Mouse (Mus musculus): Measurements from ENCODE around the gene Eras. TPM values are rescaled to one million over a fixed set of nuclear protein-coding genes. Genes with fewer than 3 reads are reported as not detected.

The Eras gene
- not detected for total RNA-seq (2023)

DNA sequence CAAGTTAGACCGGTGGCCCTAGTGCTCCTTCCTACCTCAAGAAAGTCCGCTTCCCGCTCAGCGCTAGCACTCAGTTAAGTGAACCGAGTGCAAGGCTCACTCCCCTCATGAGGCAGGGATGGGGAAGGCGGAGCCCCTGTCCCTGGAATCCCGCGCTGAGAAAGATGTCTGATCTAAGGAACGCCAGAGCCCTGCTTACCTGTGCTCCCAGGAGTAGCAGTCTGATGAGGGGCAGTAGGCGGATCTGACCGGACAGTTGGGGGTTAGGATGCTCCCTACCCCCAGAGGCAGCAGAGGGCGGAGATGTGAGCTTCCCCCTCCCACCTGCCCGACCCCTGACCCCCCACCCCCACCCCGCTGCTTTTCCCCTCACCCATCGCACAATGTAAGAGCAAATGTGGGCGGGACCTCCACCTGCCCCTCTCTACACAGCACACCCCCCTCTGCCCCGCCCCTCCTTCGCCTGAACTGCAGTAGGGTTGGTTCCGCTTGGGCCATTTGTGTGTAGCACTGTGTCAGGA is at the start of gene Eras:
TSS of gene Eras (minus strand) at position 338 of the 521 bp plus-strand sequence.

DNA sequence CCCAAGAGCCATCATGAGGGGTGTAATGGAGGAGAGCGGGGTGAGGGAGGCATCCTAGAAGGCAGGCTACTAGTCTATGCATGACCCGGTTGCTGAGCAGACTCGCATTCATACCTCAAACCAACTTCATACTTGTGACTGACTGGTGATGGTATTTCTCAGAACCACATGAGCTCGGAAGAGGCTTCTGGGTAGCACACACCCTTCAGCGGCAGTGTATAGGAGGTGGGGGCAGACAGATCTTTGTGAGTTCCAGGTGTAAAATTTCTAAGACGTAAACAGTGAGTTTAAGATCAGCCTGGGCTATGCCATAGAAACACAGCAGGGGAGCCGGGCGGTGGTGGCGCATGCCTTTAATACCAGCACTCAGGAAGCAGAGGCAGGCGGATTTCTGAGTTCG is 49.5 kb upstream of the Eras start, which contains the start of gene Gata1:
TSS of gene Gata1 (minus strand) at position 180 of the 400 bp plus-strand sequence.

DNA sequence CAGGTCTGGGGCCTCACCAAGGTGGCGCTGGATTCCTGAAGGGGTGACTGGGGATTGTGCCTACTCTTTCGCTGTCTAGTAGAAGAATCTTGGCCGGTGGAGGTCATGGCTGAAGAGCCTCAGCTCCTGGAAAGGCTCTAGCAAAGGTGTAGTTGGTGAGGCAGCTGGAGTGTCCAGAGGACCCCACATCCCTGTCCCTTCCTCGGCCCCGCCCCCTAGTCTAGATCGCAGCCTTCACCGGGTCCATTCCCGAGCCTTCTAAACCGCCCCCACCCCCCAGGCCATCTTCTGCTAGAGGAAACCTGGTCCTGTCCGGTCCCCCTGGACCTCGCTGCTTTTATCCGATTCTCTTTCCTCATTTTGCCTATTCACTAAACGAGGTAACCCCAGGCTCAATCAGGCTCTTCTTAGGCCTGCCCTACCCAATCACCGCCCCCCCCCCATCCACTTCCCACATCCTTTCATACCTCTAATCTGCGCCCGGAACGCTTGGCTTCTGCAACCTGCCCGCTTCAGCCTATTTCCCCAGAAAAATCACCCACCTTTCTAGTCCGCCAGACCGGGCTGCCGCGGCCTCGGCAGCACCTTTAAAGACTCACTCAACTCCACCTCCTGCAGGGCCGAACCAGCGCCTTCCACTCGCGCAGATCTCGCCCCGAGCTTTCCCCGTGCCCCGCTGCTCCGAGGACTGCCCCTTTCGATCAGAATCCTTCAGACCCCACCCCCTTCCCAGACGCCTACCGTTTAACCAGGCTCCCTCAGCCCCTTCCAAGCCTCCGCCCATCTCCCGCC is 18.9 kb upstream of the Eras start, which contains the start of gene Hdac6:
TSS of gene Hdac6 (minus strand) at position 782 of the 792 bp plus-strand sequence.

DNA sequence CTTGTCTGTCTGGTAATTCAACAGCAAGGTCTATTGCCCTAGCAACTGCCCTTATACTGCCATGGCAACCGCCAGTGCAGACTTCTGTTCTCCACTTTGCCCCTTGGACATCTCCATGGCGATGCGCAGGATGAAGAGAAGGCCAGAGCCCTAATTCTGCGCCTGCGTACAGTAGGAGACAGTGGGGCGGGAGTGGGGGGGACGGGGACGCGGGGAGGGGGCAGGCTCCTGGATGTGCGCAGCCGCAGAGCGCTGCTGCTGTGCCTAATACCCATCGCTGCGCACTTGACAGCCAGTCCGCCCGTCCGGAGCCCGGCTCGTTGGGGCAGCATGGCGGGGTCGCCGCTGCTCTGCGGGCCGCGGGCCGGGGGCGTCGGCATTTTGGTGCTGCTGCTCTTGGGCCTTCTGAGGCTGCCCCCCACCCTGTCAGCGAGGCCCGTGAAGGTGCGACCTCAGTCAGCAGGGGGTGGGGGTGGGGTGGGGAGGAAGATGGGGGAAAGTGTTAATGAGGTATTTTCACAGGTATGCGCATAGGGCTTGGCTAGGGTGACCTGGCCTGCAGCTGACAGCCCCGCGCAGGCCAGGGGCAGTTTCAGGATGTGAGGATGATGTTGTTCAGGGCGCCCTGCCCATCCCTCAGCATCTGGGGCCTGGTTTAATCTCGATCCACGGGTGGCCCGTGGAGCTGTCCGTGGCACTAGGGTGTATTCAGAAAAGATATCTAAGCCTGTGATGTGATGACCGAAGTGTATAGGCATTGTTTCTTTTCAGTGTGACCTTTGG is 8.6 kb downstream of the Eras start, which contains the start of gene Pcsk1n:
TSS of gene Pcsk1n (plus strand) at position 222 of the 783 bp plus-strand sequence.

DNA sequence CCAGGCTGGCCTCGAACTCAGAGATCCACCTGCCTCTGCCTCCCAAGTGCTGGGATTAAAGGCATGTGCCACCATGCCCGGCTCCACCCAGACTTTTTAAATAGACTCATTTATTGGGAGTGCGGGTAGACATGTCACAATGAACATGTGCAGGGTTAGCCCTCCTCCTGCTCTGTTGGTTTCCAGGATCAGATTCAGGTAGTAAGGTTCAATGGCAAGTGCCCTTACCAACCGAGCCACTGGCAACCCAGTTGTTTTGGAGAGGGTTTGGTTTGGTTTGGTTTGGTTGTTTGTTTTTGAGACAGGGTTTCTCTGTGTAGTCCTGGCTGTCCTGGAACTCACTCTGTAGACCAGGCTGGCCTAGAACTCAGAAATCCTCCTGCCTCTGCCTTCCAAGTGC is 19.2 kb downstream of the Eras start, which contains the start of gene Gm10490:
TSS of gene Gm10490 (plus strand) at position 301 of the 400 bp plus-strand sequence.

DNA sequence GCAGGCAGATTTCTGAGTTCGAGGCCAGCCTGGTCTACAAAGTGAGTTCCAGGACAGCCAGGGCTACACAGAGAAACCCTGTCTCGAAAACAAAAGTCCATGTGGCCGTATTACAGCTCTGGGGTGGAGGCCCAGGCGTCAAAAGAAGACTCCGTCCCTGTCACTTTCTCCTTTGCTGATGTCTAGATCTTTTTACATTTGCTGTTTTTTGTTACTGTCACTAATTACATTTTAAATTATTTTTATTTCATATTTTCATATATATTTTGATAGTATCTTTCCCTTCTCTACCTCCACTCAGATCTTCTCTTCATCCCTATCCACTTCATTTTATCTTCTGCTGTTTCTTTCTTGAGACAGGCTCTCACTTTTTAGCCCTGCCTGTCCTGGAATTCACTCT is 20.7 kb downstream of the Eras start, which contains the start of gene Gm10491:
TSS of gene Gm10491 (minus strand) at position 101 of the 400 bp plus-strand sequence.

DNA sequence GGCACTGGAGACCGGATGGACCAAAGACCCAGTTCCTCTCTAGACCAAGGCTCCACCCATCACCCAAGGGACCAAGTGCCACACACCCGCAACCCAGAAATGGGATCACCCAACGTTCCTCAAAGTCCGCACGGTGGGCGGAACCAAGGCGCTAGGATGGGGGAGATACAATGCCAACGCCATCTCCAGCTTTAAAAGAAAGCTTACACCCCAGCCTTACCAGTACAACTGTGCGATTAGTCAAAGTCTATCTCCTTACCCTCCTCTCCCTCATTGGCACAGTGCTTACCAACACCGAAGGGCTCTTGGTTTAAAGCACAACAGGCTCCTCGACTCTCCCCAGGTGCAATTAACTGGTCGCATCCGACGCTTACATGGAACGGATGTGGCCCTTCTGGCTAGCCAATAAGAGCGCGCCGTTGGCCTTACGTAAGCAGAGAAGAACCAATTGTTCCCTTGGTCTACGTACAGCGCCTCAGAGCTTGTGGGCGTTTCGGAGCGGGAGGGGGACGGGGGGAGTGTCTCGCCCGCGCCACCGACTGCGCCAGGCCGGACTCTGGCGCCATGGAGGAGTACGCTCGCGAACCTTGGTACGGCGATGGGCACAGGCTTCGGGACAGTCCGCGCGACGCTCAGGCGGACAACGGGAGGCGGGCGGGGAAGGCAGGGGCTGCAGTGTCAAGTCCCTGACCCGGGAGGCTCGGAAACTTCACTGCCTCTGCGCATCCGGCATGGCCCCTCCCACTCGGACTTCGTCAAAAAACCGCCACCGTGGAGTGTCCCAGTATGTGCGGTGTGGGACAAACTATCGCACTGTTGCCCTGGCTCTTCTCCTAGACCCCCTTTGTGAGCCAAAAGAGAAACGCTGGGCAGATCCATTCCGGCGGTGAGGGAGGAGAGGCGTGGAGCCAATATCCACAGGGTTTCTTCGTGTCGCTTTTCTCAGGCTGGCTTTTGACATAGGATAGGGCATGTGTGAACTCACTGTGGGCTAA is 29.2 kb downstream of the Eras start, which contains the start of the genes Pqbp1 and Timm17b:
TSS of gene Pqbp1 (minus strand) at position 390 of the 995 bp plus-strand sequence.
TSS of gene Timm17b (plus strand) at position 478 of the 995 bp plus-strand sequence.

DNA sequence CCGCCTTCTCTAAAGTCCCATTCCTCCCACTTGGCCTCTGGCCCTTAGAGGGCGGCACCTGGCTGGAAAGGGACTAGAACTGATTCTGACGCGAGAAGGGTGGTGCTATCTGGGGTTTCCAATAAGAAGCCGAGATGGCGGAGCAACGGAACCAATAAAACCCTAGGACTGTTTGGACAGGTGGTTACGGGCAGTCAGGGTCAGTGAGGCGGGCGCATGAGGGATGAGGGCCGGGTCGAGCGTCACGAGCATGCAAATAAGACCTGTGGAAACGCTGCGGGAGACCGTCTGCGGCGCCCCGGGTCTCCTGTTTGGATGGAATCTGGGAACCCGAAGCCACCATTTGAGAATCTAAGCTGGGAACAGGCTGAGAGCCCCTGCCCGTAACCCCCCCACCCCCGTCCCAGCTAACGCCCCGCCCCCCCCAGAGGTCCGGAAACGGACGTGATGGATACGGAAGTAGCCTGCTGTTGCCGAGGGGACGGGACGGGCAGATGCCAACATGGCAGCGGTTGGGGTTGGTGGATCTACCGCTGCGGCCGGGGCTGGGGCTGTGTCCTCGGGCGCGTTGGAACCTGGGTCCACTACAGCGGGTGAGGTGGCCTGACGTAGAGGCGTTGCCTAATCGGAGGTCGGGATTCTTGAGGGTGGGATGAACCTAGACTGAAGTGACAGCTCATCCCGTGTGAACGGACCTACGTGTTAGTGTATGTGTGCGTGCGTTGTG is 44.4 kb downstream of the Eras start, which contains the start of gene Slc35a2:
TSS of gene Slc35a2 (plus strand) at position 188 of the 727 bp plus-strand sequence.

DNA sequence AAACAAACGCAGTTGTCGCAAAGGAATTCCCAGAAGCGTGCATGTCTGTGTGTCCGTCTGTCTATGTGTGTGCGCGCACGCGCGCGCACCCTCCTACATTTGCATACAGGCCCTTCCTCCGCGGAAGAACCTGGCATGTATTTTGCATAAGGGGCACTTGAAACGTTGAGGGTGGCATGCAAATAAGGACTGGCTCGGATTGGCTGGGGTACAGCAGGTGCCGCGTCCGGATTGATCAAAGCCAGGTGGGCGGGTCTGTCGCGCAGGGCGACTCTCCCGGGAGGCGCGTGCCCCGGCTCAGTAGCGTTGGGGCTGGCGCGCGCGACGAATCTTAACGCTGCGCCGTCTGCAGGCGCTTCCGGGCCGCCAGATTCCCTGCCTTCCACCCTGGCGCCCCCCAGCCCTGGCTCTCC is 50.4 kb downstream of the Eras start, which contains the start of gene Pim2:
TSS of gene Pim2 (plus strand) at position 256 of the 413 bp plus-strand sequence.

Other genes with a start within 250 kb of the Eras start
- gene Magix, start 247.4 kb downstream of the Eras start, total RNA-seq (2023) = not detected
- 47.4 TPM for gene Gpkow, start 231.5 kb downstream of the Eras start, total RNA-seq (2023)
- gene Wdr45, start 214.3 kb downstream of the Eras start, total RNA-seq (2023) = 131 TPM
- gene Gm45208, start 206.4 kb downstream of the Eras start, total RNA-seq (2023) = not detected
- 13.0 TPM for gene Praf2, start 200.2 kb downstream of the Eras start, total RNA-seq (2023)
- not detected for gene Ccdc120, start 177.7 kb downstream of the Eras start, total RNA-seq (2023)
- 23.5 TPM for gene Tfe3, start 166.0 kb downstream of the Eras start, total RNA-seq (2023)
- 151 TPM for gene Gripap1, start 138.8 kb downstream of the Eras start, total RNA-seq (2023)
- 1.4 TPM for gene Kcnd1, start 106.3 kb downstream of the Eras start, total RNA-seq (2023)
- gene Otud5, start 87.2 kb downstream of the Eras start, total RNA-seq (2023) = 191 TPM
- gene Pim2, start 50.3 kb downstream of the Eras start, total RNA-seq (2023) = 44.6 TPM
- gene Slc35a2, start 44.6 kb downstream of the Eras start, total RNA-seq (2023) = 19.1 TPM
- 70.6 TPM for gene Pqbp1, start 29.3 kb downstream of the Eras start, total RNA-seq (2023)
- 25.7 TPM for gene Timm17b, start 29.2 kb downstream of the Eras start, total RNA-seq (2023)
- gene Gm10491, start 20.8 kb downstream of the Eras start, total RNA-seq (2023) = not detected
- gene Gm10490, start 19.1 kb downstream of the Eras start, total RNA-seq (2023) = not detected
- not detected for gene Pcsk1n, start 8.8 kb downstream of the Eras start, total RNA-seq (2023)
- gene Hdac6, start 19.3 kb upstream of the Eras start, total RNA-seq (2023) = 17.4 TPM
- gene Gata1, start 49.5 kb upstream of the Eras start, total RNA-seq (2023) = 3.6 TPM
- gene Glod5, start 89.9 kb upstream of the Eras start, total RNA-seq (2023) = not detected
- 27.5 TPM for gene Suv39h1, start 146.2 kb upstream of the Eras start, total RNA-seq (2023)
- 98.2 TPM for gene Was, start 161.9 kb upstream of the Eras start, total RNA-seq (2023)
- gene Wdr13, start 204.3 kb upstream of the Eras start, total RNA-seq (2023) = 42.6 TPM
- gene Rbm3, start 217.3 kb upstream of the Eras start, total RNA-seq (2023) = 573 TPM
- 13.6 TPM for gene Tbc1d25, start 247.6 kb upstream of the Eras start, total RNA-seq (2023)

All from CD4-positive naive resting alpha-beta T cell, adult 76 days (primary cell).